Mouse (Mus musculus): ENCODE measurements around the gene Hoxd13. TPM values are rescaled to one million over a fixed set of nuclear protein-coding genes. Genes with fewer than 3 reads are reported as not detected.

Hoxd13 gene
- total and polyA plus RNA-seq, 2 experiments from 2014 or later, result not detected

DNA sequence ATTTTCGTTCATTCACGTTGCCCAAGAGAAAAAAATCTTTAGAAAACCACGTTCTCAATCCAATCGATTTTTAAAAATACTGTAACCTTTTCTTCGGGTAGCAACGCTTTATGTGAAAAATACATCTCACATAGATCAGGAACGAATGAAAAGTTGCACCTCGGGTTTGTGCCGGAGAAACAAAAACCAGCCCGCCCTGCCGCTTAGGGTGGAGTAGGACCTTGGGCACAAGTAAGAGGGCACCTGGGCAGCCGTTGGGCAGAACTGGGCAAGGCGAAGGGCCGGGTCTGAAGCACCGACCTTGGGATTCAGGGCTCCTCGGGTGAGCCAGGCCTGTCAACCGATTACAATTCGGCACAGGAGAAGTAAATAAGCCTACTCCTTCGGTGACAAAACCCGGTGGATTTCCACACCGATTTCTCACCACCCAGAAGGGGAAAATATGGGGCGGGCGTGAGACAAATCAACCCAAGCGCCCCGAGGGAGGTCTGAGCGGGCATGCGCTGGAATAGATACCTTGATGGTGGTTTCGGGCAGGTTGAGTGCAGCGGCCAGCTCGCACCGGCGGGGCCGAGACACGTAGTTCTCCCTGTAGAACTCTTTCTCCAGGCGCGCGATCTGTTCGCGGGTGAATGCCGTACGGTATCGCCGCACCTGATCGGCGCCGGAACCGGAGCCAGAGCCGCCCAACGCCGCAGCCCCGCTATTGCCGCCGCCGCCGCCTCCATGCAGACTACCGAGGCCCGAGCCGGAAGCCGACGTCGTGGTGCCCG, 10.7 kb upstream of the Hoxd13 start:
- WGBS, result 3% methylated on average over 62 of the region's 62 CpGs
- Histone ChIP-seq H3K9ac (no peak overlapping the region), H3K4me2 (ENCODE audit: low read depth) (no peak overlapping the region), H3K4me3 (ENCODE audit: low read depth, low read length) (no peak overlapping the region), H3K27me3 (ENCODE audit: insufficient read depth, low read length) (peaks cover 68% of the 10 kb centered on the region), H3K9me3 (ENCODE audit: low read length) (no peaks in the 10 kb centered on the region), H3K36me3 (ENCODE audit: insufficient read depth) (no peaks in the 10 kb centered on the region), H3K4me1 (ENCODE audit: insufficient read depth) (no peaks in the 10 kb centered on the region), H3K27ac (ENCODE audit: low read depth, low read length) (no peak overlapping the region)
- no peak for TF ChIP-seq CTCF (IDR thresholded peaks at IDR 0.05; ENCODE audit: low read depth)
- DNase-seq (peak; percentile 55), ATAC-seq (no peak)

DNA sequence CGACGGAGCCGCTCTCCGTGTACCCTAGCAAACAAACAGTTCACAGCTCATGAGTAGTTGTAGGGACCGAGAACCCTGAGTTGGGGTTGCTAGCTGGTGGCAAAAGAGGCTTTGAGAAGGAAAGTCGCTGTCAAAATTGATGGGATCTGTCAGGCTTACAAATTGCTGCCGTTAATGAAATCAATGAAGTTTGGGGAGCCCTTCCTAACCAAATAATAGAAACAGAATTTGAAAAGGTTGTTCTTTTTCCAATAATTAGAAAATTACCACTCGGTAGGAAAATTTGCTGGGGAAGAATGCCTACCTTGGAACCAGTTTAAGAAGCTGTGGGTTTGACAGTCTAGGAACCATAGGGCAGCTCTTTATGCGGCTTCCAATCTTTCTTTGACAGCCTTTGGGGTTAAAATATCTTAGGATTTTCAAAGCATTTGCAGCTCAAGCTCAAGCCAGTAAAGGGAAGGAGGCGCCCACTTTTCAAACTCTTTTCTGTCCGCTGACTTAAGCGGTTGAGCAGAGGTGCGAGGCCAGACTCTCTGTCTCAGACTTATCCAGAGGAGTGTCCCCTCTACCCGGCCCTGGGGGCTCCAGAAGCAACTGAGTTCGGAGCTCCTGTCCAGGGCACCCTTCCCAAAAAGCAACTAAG, 10.0 kb upstream of the Hoxd13 start:
- no peak for TF ChIP-seq CTCF (IDR thresholded peaks at IDR 0.05; ENCODE audit: low read depth)
- no peak overlapping the region for H3K27ac ChIP-seq (ENCODE audit: low read depth, low read length)
- H3K9me3 ChIP-seq (ENCODE audit: low read length), result no peaks in the 10 kb centered on the region
- peaks cover 73% of the 10 kb centered on the region for H3K27me3 ChIP-seq (ENCODE audit: insufficient read depth, low read length)
- no peaks in the 10 kb centered on the region for H3K4me1 ChIP-seq (ENCODE audit: insufficient read depth)
- WGBS, result 1% methylated on average over 15 of the region's 15 CpGs
- ATAC-seq (no peak), DNase-seq (peak; percentile 45)
- H3K36me3 ChIP-seq (ENCODE audit: insufficient read depth), result no peaks in the 10 kb centered on the region
- H3K9ac ChIP-seq, result no peak overlapping the region
- no peak overlapping the region for H3K4me2 ChIP-seq (ENCODE audit: low read depth)
- H3K4me3 ChIP-seq (ENCODE audit: low read depth, low read length), result no peak overlapping the region

DNA sequence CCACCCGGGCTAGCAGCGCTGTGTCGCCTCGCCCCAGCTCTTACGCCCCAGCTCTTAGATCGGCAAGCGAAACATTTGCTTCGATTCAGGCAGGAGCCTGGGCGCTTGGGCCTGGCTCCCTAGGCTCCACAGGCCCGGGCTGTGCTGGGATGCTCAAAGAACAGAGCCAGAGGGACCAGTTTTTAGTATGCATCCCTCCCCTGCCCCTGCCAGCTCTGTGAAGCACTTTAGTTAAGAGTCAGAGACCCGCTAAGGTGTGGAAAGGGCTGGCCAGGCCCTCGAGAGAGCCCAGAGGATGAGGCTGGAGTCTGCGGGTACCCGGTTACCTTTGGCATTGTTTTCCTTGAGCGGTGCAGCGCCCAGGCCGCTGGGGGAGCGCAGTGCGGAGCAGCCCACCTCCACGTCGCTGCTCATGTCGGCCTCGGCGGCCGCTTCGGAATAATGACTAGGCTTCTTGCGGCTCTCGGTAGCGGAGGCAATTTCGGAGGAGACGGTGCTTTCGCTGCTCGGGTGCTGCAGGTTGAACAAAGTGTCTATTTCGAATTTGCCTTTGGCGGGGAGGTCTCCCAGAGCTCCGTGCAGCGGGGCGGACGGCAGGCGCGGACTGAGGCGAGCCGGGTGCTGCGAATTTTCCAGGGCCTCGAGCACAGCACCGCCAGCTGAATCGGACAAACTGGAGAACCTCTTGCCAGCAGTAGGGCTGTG, 9.3 kb upstream of the Hoxd13 start:
- H3K4me3 ChIP-seq (ENCODE audit: low read depth, low read length), result no peak overlapping the region
- peak; percentile 52 for DNase-seq
- WGBS, result under 1% methylated on average over 47 of the region's 47 CpGs

DNA sequence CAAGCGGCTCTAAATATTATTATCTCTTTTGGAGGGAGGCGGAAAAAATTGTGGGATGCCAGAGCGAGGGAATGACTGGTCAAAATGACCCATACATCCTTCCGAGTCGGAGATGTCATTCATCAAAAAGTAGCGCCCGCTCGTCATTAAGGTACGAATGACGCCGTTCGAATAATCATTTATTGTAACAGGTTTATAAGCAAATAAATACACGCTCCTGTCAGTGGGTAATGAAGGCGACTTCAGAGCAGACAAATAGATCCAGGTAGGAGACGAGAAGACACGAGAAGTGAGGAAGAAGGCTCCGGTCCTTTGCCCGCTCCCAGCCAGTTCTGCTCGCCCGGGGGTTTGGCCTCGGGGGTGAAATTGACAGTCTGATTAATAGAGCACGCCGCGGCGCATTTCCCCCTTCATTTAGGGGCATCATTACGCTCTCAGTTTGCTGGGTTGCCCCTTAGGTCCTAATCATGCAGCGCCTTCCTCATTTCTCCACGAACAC, 8.6 kb upstream of the Hoxd13 start, which contains the start of gene Evx2:
Gene Evx2 (minus strand): TSS at position 51 of the 499 bp plus-strand sequence.
- TF ChIP-seq CTCF (IDR thresholded peaks at IDR 0.05; ENCODE audit: low read depth), result no peak
- DNase-seq, result no peak
- Histone ChIP-seq H3K4me3 (ENCODE audit: low read depth, low read length) (no peak within 1 kb of the TSS), H3K27me3 (ENCODE audit: insufficient read depth, low read length) (peaks cover 77% of the 10 kb centered on the region), H3K9ac (no peak within 1 kb of the TSS), H3K4me1 (ENCODE audit: insufficient read depth) (no peaks in the 10 kb centered on the region), H3K27ac (ENCODE audit: low read depth, low read length) (no peak within 1 kb of the TSS), H3K36me3 (ENCODE audit: insufficient read depth) (no peaks in the 10 kb centered on the region), H3K4me2 (ENCODE audit: low read depth) (no peak within 1 kb of the TSS), H3K9me3 (ENCODE audit: low read length) (no peaks in the 10 kb centered on the region)
- WGBS, result 2% methylated on average over 28 of the region's 28 CpGs
- ATAC-seq, result no peak

More for the DNA sequence above, 9.3 kb upstream of the Hoxd13 start:
- Histone ChIP-seq H3K27ac (ENCODE audit: low read depth, low read length) (no peak overlapping the region), H3K4me1 (ENCODE audit: insufficient read depth) (no peaks in the 10 kb centered on the region), H3K9me3 (ENCODE audit: low read length) (no peaks in the 10 kb centered on the region), H3K9ac (no peak overlapping the region), H3K27me3 (ENCODE audit: insufficient read depth, low read length) (peaks cover 77% of the 10 kb centered on the region), H3K4me2 (ENCODE audit: low read depth) (no peak overlapping the region), H3K36me3 (ENCODE audit: insufficient read depth) (no peaks in the 10 kb centered on the region)
- ATAC-seq, result no peak
- no peak for TF ChIP-seq CTCF (IDR thresholded peaks at IDR 0.05; ENCODE audit: low read depth)

DNA sequence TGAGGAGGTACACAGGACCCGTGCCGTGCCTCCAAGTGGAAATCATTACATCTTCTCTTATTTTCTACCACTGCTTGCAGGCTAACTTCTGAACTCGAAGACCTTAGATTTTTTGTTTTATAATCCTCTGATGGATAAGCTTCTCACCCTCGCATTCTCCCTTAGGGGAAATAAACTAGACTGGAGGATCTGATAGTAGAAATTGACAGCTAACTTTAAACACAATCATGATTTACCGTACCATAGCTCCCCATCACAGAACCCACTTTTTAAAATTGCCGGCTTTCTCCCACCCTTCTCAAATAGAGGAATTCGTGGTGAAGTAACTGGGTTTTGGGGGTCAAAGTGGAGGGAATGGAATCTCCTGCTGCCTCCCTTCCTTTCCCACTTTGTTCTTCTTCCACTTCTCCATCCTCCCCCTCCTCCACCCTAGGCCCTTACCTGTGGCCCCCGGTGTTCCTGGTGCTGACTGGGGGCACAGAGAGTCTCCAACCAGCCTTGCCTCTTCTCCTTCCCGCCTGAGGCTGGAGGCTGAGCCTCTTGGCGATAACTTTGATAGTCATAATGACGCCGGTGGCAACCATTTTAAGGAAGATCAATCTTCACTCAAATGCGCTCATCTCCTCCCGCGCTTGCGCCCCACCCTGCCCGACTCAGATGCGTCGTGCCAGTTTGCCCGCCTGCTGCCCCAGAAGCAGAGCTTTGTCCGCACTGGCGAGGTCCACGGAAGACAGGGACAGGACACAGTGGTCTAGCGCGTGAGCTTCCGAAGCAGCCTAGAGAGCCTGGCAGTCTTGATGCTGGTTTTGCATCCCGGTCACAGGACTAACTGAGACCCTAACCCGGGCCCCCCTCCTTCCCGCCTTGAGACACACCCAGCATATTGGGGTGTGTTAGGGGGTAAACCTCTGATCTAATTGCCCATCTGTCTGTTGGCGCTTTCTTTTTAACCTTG, 7.4 kb upstream of the Hoxd13 start:
- H3K9ac ChIP-seq, result no peak overlapping the region
- no peak for ATAC-seq

DNA sequence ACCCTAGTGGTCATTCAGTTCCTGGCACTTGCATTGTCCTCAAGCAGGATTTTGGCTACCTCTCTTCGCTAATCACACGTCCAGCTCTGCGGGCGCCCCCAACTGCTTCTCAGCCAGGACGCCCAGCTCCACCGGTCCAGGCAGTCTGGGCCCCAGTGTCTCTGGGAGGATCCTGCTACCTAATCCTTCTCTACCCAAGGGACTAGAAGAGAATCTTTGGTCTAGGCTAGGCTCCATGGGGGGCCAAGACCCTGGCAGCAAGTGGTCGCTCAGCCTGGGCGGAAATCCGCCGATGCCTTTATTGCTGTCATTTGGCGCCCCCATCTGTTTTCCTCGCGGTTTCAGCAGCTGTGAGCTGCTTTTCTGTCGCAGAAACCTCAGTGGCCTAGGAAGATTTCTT, 6.4 kb upstream of the Hoxd13 start:
- Histone ChIP-seq H3K27me3 (ENCODE audit: insufficient read depth, low read length) (peaks cover 85% of the 10 kb centered on the region), H3K36me3 (ENCODE audit: insufficient read depth) (no peaks in the 10 kb centered on the region), H3K9me3 (ENCODE audit: low read length) (no peaks in the 10 kb centered on the region), H3K9ac (no peak overlapping the region), H3K4me2 (ENCODE audit: low read depth) (peak overlapping the region; percentile 28; the same call in 1 of the 2 replicates), H3K4me3 (ENCODE audit: low read depth, low read length) (no peak overlapping the region), H3K4me1 (ENCODE audit: insufficient read depth) (no peaks in the 10 kb centered on the region), H3K27ac (ENCODE audit: low read depth, low read length) (no peak overlapping the region)
- DNase-seq (peak; percentile 86), ATAC-seq (peak; percentile 47; the same call in 1 of the 2 replicates)
- TF ChIP-seq CTCF (IDR thresholded peaks at IDR 0.05; ENCODE audit: low read depth), result peak; percentile 74
- WGBS, result under 1% methylated on average over 14 of the region's 14 CpGs

More for the DNA sequence above, 7.4 kb upstream of the Hoxd13 start:
- peaks cover 77% of the 10 kb centered on the region for H3K27me3 ChIP-seq (ENCODE audit: insufficient read depth, low read length)
- WGBS, result 3% methylated on average over 30 of the region's 30 CpGs
- H3K4me3 ChIP-seq (ENCODE audit: low read depth, low read length), result no peak overlapping the region
- DNase-seq, result peak; percentile 37
- H3K4me2 ChIP-seq (ENCODE audit: low read depth), result no peak overlapping the region
- H3K27ac ChIP-seq (ENCODE audit: low read depth, low read length), result no peak overlapping the region
- no peaks in the 10 kb centered on the region for H3K9me3 ChIP-seq (ENCODE audit: low read length)
- H3K4me1 ChIP-seq (ENCODE audit: insufficient read depth), result no peaks in the 10 kb centered on the region
- no peak for TF ChIP-seq CTCF (IDR thresholded peaks at IDR 0.05; ENCODE audit: low read depth)
- H3K36me3 ChIP-seq (ENCODE audit: insufficient read depth), result no peaks in the 10 kb centered on the region
